Mouse (Mus musculus) hindbrain, embryonic 16.5 days (tissue): ENCODE measurements around the gene Mdfic. TPM values are rescaled to one million over a fixed set of nuclear protein-coding genes. Genes with fewer than 3 reads are reported as not detected.

Experiments
- ATAC-seq: fragments of 200-750 bp; cut with Nextera tagmentation; 2 replicates; pipeline ENCODE4 v1.8.0; 2017; ENCODE audit warnings: moderate TSS enrichment, moderate library complexity
- H3K27ac ChIP-seq: fragments of 300-500 bp; sonication (generic); 2 replicates; pipeline ENCODE4 v1.5.1; 2014; ENCODE audit warnings: low read depth, mild to moderate bottlenecking, control low read depth, low read length, moderate library complexity
- H3K27me3 ChIP-seq: fragments of 300-500 bp; sonication (generic); replicated peaks from 2 replicates; pipeline ENCODE4 v1.6.1; 2014; ENCODE audit warnings: low read length; ENCODE audit not compliant: control insufficient read depth, insufficient read depth
- H3K36me3 ChIP-seq: fragments of 300-500 bp; sonication (generic); 2 replicates; pipeline ENCODE4 v1.6.1; 2014; ENCODE audit warnings: mild to moderate bottlenecking, low read length, moderate library complexity, mixed read lengths; ENCODE audit not compliant: control insufficient read depth, insufficient read depth
- H3K4me1 ChIP-seq: fragments of 300-500 bp; sonication (generic); 2 replicates; pipeline ENCODE4 v1.6.1; 2014; ENCODE audit warnings: low read depth, low read length; ENCODE audit not compliant: control insufficient read depth, insufficient read depth
- H3K4me2 ChIP-seq: fragments of 300-500 bp; sonication (generic); 2 replicates; pipeline ENCODE4 v1.6.1; 2014; ENCODE audit warnings: mild to moderate bottlenecking, low read length, control low read depth, moderate library complexity
- H3K4me3 ChIP-seq: fragments of 300-500 bp; sonication (generic); 2 replicates; pipeline ENCODE4 v1.5.1; 2014; ENCODE audit warnings: mild to moderate bottlenecking, low read length, control low read depth, moderate library complexity
- H3K9ac ChIP-seq: fragments of 300-500 bp; sonication (generic); 2 replicates; pipeline ENCODE4 v1.6.1; 2014; ENCODE audit warnings: low read depth, mild to moderate bottlenecking, control low read depth, low read length, moderate library complexity
- H3K9me3 ChIP-seq: fragments of 300-500 bp; sonication (generic); 2 replicates; pipeline ENCODE4 v1.6.1; 2014; ENCODE audit warnings: mild to moderate bottlenecking, low read length, moderate library complexity; ENCODE audit not compliant: control insufficient read depth
- WGBS: fragments of 180-500 bp; shearing (Covaris S2); extraction: QIAGEN DNeasy Blood & Tissue Kit; methylation state at CpG from one replicate; pipeline ENCODE4 v1.1.7; 2014; 5-methylcytosine and 5-hydroxymethylcytosine counted together
- polyA plus RNA-seq: library from polyadenylated mRNA; unstranded; fragments of >200 nt; fragmentation: Nextera tagmentation; extraction: Ambion mirVana; gene quantifications from 2 replicates; pipeline ENCODE4 v1.2.1, GENCODE M21; 2015

The Mdfic gene
- polyA plus RNA-seq, 1 experiment from 2014 or later: 1.2 TPM

DNA sequence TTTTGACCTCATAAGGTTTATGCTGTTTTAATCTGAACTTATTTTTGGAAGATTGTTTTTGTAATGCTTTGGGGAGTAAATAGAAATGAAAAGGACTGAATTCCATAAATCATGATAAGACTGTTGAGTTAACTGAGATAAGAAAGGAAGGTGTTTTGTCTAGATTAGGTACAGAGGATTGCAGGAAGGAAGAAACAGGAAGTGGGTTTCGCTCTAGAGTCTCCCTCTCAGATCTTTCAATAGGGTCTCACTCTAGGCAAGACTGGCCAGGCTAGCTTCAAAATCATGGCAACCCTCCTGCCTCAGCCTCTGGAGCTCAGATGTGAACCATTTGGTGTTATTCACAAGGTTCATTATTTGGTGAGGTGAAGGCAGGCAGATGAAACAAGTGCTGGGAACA, 27.8 kb downstream of the Mdfic start:
- Histone ChIP-seq H3K27ac (no peak overlapping the region), H3K9me3 (no peaks in the 10 kb centered on the region), H3K36me3 (no peaks in the 10 kb centered on the region), H3K27me3 (no peaks in the 10 kb centered on the region), H3K4me2 (no peak overlapping the region), H3K4me3 (no peak overlapping the region), H3K9ac (no peak overlapping the region), H3K4me1 (no peaks in the 10 kb centered on the region; the same call in 1 of the 2 replicates)
- ATAC-seq: no peak
- 93% methylated on average over 1 of the region's 1 CpGs for WGBS

DNA sequence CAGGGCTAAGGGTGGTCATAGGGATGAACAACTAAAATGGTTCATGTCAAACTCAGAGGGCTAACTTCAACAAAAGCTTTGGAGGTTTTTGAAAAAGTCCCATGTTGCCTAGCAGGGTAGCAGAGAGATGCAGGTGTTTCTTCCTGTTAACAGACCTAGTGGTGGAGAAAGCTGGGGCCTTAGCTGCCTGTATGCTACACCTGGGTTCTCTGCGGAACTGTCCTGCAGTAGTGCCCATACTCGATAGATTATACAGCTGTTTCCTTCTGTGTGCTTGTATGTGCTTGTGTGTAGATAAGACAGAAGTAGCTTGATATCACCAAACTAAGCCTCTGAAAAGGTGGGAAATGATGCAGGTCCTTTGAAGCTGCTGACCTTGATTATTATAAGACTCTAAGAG, 28.5 kb downstream of the Mdfic start:
- H3K9ac ChIP-seq: no peak overlapping the region
- H3K27me3 ChIP-seq: no peaks in the 10 kb centered on the region
- H3K4me2 ChIP-seq: no peak overlapping the region
- ATAC-seq: no peak
- no peaks in the 10 kb centered on the region; the same call in 1 of the 2 replicates for H3K4me1 ChIP-seq
- H3K4me3 ChIP-seq: no peak overlapping the region
- no peaks in the 10 kb centered on the region for H3K36me3 ChIP-seq
- 98% methylated on average over 2 of the region's 2 CpGs for WGBS
- no peak overlapping the region for H3K27ac ChIP-seq
- no peaks in the 10 kb centered on the region for H3K9me3 ChIP-seq

DNA sequence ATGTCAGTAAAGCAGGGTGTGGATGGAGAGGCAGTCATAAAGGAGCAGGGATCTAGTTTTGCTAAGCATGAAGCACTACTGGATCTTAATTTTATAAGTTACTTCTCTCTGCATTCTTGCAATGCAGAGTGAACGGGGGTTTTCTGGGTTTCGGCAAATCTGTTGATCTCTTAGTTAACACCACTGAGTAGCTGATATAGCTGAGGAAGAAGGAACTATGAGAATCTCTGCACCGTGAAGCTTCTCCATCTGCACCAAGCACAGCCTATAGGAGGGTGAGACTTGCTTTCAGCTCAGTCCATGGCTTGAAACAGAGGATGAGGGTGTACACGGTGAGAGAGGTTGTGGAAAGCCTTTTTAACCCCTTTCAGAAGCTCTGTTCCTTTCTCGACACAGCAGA, 29.6 kb downstream of the Mdfic start:
- Histone ChIP-seq H3K27ac (no peak overlapping the region), H3K9ac (no peak overlapping the region), H3K9me3 (no peaks in the 10 kb centered on the region), H3K27me3 (no peaks in the 10 kb centered on the region), H3K4me2 (no peak overlapping the region), H3K36me3 (no peaks in the 10 kb centered on the region), H3K4me1 (no peaks in the 10 kb centered on the region; the same call in 1 of the 2 replicates), H3K4me3 (no peak overlapping the region)
- no peak for ATAC-seq
- 89% methylated on average over 5 of the region's 5 CpGs for WGBS

DNA sequence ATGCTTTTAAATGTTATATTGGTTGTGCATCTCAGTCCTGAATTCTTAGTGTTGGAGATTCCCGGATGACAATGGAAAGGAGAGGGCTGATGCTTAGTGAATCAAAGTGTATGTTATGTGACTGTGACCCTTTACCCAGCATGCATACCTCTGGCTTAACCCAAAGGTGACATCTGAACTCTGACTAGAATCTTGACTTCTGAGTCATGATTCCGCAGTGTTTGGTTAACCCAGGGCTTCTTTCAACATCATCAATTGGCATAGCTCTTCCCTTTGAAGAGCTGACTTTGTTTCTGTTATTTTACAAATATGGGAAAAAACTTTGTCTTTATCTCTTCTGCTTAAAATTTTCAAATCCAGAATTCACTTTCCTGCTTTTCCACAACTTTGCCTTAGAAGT, 30.9 kb downstream of the Mdfic start:
- no peaks in the 10 kb centered on the region for H3K4me1 ChIP-seq

DNA sequence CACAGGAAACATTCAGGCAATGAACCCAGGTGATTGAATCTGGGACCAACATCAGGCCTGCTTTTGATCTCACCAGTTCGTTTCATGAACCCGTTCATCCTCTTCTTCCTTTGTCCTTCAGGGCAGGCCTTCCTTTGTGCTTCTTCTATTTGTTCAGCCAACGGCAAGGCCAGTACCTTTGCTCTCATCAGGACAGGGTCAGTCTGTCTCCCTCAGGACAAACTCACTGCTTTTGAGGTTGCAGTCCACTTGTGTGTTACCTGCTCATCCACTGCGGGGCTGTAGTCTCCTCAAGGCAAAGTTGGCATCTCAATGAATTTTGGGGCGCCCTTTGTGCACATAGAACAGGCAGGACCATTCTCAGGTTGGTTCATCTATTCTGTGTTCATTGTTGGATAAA, 31.7 kb downstream of the Mdfic start:
- Histone ChIP-seq H3K36me3 (no peaks in the 10 kb centered on the region), H3K4me1 (no peaks in the 10 kb centered on the region), H3K27me3 (no peaks in the 10 kb centered on the region), H3K9me3 (no peaks in the 10 kb centered on the region), H3K4me2 (no peak overlapping the region), H3K4me3 (no peak overlapping the region), H3K27ac (no peak overlapping the region), H3K9ac (no peak overlapping the region)
- WGBS: 92% methylated on average over 5 of the region's 5 CpGs
- no peak for ATAC-seq

More for the DNA sequence above, 30.9 kb downstream of the Mdfic start:
- Histone ChIP-seq H3K4me2 (no peak overlapping the region), H3K36me3 (no peaks in the 10 kb centered on the region), H3K9ac (no peak overlapping the region), H3K27ac (no peak overlapping the region), H3K4me3 (no peak overlapping the region), H3K9me3 (no peaks in the 10 kb centered on the region), H3K27me3 (no peaks in the 10 kb centered on the region)
- 90% methylated on average over 2 of the region's 2 CpGs for WGBS
- no peak for ATAC-seq

DNA sequence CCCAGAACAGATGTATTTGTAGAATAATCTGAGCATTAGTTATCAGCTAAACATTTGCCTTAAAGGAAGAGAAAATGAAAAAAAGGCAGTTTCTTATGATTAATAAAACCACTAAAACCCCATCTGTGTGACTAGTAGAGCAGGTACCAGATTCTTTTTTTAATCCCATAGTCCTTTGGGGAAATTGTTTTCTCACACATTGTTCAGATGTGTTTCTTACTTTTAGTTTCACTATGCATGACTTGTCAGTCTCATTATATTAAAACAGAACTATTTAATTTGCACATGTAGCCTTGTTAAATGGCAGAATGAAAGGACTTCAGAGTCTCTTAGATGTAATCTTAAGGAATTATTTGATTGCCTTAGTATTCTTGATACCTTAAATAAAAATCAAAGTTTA, 32.7 kb downstream of the Mdfic start:
- no peak overlapping the region for H3K4me3 ChIP-seq
- no peaks in the 10 kb centered on the region for H3K4me1 ChIP-seq
- H3K27ac ChIP-seq: no peak overlapping the region
- H3K9me3 ChIP-seq: no peaks in the 10 kb centered on the region
- no peaks in the 10 kb centered on the region for H3K36me3 ChIP-seq
- ATAC-seq: no peak
- H3K27me3 ChIP-seq: no peaks in the 10 kb centered on the region
- H3K4me2 ChIP-seq: no peak overlapping the region
- H3K9ac ChIP-seq: no peak overlapping the region

DNA sequence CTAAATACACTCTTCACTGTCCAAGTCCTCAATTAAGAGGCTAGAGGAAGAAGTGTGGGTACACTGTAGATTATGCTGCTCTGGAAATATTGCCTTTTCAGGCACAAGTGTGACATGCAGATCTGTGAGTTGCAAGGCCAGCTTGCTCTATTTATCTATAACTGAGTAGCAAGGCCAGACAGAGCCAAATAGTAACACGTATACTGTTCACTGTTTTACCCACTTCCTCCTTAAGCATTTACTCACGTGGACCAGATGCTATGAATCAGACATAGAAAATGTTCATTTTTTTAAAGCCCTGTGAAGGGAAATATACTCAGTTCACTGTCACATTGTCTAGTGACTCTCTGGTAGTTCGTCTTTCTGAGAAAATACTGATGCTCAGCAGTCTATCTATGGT, 37.9 kb downstream of the Mdfic start:
- H3K36me3 ChIP-seq: no peaks in the 10 kb centered on the region
- no peak overlapping the region for H3K4me2 ChIP-seq
- H3K4me3 ChIP-seq: no peak overlapping the region
- 75% methylated on average over 3 of the region's 3 CpGs for WGBS
- no peak overlapping the region for H3K9ac ChIP-seq
- no peak overlapping the region for H3K27ac ChIP-seq
- no peak for ATAC-seq
- H3K27me3 ChIP-seq: no peaks in the 10 kb centered on the region
- H3K4me1 ChIP-seq: no peaks in the 10 kb centered on the region
- H3K9me3 ChIP-seq: no peaks in the 10 kb centered on the region

DNA sequence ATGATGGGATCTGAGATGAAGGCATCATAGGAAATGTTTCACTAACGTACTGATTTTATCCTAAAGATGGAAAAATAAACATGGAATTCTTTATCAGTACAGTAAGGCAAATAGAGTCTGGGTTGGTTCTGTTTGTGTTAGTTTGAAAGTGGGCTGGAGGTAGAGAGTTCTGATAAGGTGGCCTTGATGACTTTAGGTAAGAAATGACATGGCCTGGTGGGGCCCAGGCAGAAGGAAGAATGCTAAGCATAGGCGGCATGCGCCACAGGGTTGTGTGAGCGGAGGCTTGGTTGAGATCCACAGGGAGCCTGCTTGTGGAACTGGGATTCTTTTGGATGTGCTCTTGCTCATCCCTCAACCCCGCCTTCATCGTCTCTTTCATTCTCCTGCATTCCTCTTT, 40.3 kb downstream of the Mdfic start:
- H3K9me3 ChIP-seq: no peaks in the 10 kb centered on the region
- no peaks in the 10 kb centered on the region for H3K4me1 ChIP-seq
- H3K9ac ChIP-seq: no peak overlapping the region
- no peak overlapping the region for H3K27ac ChIP-seq
- no peak overlapping the region for H3K4me3 ChIP-seq
- no peaks in the 10 kb centered on the region for H3K27me3 ChIP-seq
- H3K36me3 ChIP-seq: no peaks in the 10 kb centered on the region
- H3K4me2 ChIP-seq: no peak overlapping the region
- no peak for ATAC-seq
- 50% methylated on average over 6 of the region's 6 CpGs for WGBS

DNA sequence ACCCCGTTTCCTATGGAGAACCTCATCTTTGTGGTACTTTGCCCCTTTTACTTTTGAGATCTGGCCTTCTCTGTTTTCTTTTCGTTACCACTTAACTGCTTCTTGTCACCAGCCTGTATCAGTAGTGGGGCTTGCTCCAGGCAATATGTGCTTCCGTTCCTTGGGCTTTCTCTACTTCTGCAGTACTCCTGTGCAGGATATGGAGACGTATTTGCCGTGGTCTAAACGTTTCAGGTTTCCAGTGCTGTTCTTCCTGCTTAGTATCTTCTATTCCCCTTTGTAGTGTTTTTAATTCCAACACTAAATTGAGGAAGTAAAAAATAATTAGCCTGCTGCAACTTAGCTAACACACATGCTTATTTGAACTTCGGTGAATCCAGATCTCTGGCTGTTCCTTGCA, 43.6 kb downstream of the Mdfic start:
- Histone ChIP-seq H3K9me3 (no peaks in the 10 kb centered on the region), H3K36me3 (no peaks in the 10 kb centered on the region), H3K4me2 (no peak overlapping the region), H3K9ac (no peak overlapping the region), H3K27me3 (no peaks in the 10 kb centered on the region), H3K4me3 (no peak overlapping the region), H3K4me1 (no peaks in the 10 kb centered on the region), H3K27ac (no peak overlapping the region)
- ATAC-seq: no peak
- 78% methylated on average over 7 of the region's 7 CpGs for WGBS

DNA sequence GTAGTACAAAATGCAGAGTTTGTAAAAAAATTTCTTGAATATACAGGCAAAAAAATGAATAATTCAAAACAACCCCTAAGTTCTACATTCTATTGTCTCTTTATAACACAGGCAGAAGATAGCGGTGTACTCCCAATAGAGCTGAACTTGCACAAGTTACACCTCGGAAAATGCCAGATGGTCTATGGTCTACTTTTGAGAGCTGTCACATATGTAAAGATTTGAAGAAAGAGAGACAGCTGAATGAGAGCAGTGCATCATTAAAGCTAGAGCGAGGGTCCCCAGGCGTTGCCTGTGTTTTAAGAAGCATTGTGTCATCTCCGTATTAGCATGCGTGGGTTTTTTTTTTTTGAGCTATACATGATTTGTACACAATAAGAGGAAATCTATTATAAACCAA, 47.0 kb downstream of the Mdfic start:
- Histone ChIP-seq H3K27ac (no peak overlapping the region), H3K9ac (no peak overlapping the region), H3K9me3 (no peaks in the 10 kb centered on the region), H3K4me2 (no peak overlapping the region), H3K27me3 (no peaks in the 10 kb centered on the region), H3K36me3 (no peaks in the 10 kb centered on the region), H3K4me1 (no peaks in the 10 kb centered on the region), H3K4me3 (no peak overlapping the region)
- ATAC-seq: no peak
- 48% methylated on average over 6 of the region's 6 CpGs for WGBS
